Mouse (Mus musculus): ENCODE measurements at regions not wholly inside any gene's neighbourhood (a gene's known extent, or its start where the extent isn't known, plus 50 kb on each side); places are given as distances from the start of the nearest gene placed in this dataset.
"Not testable (repeated sequence)": the region's sequence is repeated elsewhere in the genome, so short reads cannot be mapped to it uniquely, and the experiment has no call there.

- H3K9me3 ChIP-seq: no peaks in the 10 kb centered on the region
- H3K4me1 ChIP-seq: no peaks in the 10 kb centered on the region
- H3K4me3 ChIP-seq: no peak overlapping the region
- DNase-seq (ENCODE audit: extremely low spot score, low spot score): no peak
- 85% methylated on average over 3 of the region's 3 CpGs for WGBS
- no peak overlapping the region for H3K27ac ChIP-seq
- no peaks in the 10 kb centered on the region for H3K36me3 ChIP-seq (replicated peaks)
- no peaks in the 10 kb centered on the region for H3K27me3 ChIP-seq (ENCODE audit: poor library complexity, severe bottlenecking)
Measured at GRCm38 (mm10) chr7:125181548-125181947, 262.9 kb upstream of the Kdm8 start.

DNA sequence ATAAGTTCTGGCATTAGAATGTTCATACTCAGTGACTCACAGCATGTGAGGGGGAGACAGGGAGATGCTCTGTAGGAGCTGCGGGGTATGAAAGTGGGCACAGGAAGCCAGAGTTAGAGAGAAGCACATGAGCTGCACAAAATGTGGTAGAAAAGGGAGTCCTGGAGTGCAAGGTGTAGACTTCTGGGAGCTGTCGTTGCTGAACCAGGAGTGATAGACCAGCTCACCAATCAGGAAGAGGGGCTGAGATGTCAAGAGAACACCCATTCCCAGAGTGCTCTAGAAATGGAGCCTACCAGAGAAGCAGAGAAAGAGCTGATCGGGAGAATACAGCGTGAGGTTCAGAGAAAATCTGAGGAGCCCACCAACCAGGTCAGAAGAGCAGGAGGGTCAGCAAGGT is 262.2 kb upstream of the Kdm8 start:
- no peaks in the 10 kb centered on the region for H3K36me3 ChIP-seq (replicated peaks)
- no peak overlapping the region for H3K4me3 ChIP-seq

DNA sequence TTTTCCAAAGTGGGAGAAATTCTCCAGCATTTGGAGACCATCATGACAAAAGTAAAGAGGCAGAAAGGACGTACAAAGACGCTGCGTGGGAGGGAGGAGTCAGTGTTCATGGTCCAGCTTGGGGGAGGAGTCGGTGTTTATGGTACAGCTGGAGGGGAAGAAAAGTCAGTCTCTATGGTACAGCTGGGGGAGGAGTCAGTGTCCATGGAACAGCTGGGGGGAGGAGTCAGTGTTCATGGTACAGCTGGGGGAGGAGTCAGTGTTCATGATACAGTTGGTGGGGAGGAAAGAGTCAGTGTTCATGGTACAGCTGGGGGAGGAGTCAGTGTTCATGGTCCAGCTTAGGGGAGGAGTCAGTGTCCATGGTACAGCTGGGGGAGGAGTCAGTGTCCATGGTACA is 261.5 kb upstream of the Kdm8 start:
- H3K27me3 ChIP-seq (ENCODE audit: poor library complexity, severe bottlenecking); DNase-seq (ENCODE audit: extremely low spot score, low spot score); H3K4me1 ChIP-seq; H3K36me3 ChIP-seq (replicated peaks); H3K4me3 ChIP-seq; H3K9me3 ChIP-seq; H3K27ac ChIP-seq: not testable (repeated sequence)
- 95% methylated on average over 4 of the region's 4 CpGs for WGBS

More for the DNA sequence above, 262.2 kb upstream of the Kdm8 start:
- 93% methylated on average over 4 of the region's 4 CpGs for WGBS
- Histone ChIP-seq H3K27ac (no peak overlapping the region), H3K4me1 (no peaks in the 10 kb centered on the region), H3K27me3 (ENCODE audit: poor library complexity, severe bottlenecking) (no peaks in the 10 kb centered on the region), H3K9me3 (no peaks in the 10 kb centered on the region)
- DNase-seq (ENCODE audit: extremely low spot score, low spot score): no peak

- Histone ChIP-seq H3K4me1 (peaks cover 8% of the 10 kb centered on the region), H3K27ac (no peak overlapping the region), H3K9me3 (no peaks in the 10 kb centered on the region), H3K4me3 (no peak overlapping the region), H3K27me3 (ENCODE audit: poor library complexity, severe bottlenecking) (no peaks in the 10 kb centered on the region), H3K36me3 (replicated peaks) (no peaks in the 10 kb centered on the region)
- 83% methylated on average over 13 of the region's 13 CpGs for WGBS
- no peak for DNase-seq (ENCODE audit: extremely low spot score, low spot score)
Measured at GRCm38 (mm10) chr7:125185037-125185679, 259.3 kb upstream of the Kdm8 start.

DNA sequence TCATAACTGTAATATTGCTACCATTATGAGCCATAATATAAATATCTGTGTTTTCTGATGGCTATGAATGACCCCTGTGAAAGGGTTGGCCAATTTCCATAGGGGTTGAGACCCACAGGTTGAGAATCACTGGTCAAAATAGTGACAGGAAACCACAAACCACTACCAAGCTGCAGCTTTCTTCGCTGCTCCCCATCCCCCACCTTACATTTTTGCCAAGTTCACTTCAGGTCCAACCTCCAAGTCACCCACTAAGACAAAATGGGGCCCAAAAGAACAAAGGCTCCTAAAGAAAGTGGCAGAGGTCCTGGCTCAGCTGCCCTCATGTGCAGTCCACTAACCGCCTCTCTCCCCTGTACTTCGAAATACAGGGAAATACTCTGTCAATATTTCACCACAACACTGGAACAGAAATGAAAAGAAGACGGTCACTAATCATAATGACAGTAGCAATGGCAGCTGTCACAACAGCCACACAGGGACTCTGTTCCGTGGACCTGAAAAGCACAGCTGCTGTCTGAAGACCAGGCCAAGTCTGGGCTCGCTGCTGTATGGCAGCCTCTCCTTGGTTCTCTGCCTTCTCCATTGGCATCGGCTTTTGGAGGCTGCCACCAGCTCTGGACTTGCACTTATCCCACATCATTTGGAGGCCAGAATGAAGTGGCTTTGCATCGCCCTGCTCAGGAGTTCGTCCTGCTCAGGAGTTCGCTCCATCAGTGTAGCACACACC is 257.3 kb upstream of the Kdm8 start:
- no peak for DNase-seq (ENCODE audit: extremely low spot score, low spot score)
- H3K4me1 ChIP-seq: peaks cover 8% of the 10 kb centered on the region
- H3K4me3 ChIP-seq: no peak overlapping the region
- H3K27me3 ChIP-seq (ENCODE audit: poor library complexity, severe bottlenecking): no peaks in the 10 kb centered on the region
- no peak overlapping the region for H3K27ac ChIP-seq
- no peaks in the 10 kb centered on the region for H3K36me3 ChIP-seq (replicated peaks)
- no peaks in the 10 kb centered on the region for H3K9me3 ChIP-seq
- WGBS: 89% methylated on average over 10 of the region's 10 CpGs

- peaks cover 8% of the 10 kb centered on the region for H3K4me1 ChIP-seq
- no peak overlapping the region for H3K27ac ChIP-seq
- no peaks in the 10 kb centered on the region for H3K27me3 ChIP-seq (ENCODE audit: poor library complexity, severe bottlenecking)
- no peaks in the 10 kb centered on the region for H3K9me3 ChIP-seq
- 91% methylated on average over 5 of the region's 5 CpGs for WGBS
- H3K36me3 ChIP-seq (replicated peaks): no peaks in the 10 kb centered on the region
- DNase-seq (ENCODE audit: extremely low spot score, low spot score): no peak
- H3K4me3 ChIP-seq: no peak overlapping the region
Measured at GRCm38 (mm10) chr7:125188986-125189385, 255.5 kb upstream of the Kdm8 start.

DNA sequence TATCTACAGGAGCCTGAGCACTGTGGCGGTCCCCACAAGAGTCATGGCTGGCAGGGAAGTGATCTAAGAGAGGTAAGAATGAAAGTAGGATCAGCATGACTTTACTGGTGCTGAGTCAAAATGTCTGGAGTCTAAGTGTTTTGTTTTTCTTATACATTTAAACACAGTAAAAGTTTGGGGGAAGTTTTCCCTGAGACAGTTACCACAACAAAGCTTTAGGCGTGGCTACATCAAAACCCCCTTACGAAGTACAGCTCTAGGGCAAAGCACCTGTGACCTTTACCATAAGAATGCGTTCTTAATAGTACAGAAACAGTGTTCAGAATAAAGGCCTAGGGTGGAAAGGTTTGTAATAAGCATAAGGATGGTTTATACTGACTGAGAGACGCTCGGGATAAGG is 254.4 kb upstream of the Kdm8 start:
- Histone ChIP-seq H3K9me3 (no peaks in the 10 kb centered on the region), H3K27me3 (ENCODE audit: poor library complexity, severe bottlenecking) (no peaks in the 10 kb centered on the region), H3K27ac (no peak overlapping the region), H3K36me3 (replicated peaks) (no peaks in the 10 kb centered on the region), H3K4me1 (peaks cover 8% of the 10 kb centered on the region), H3K4me3 (no peak overlapping the region)
- WGBS: 81% methylated on average over 6 of the region's 6 CpGs
- no peak for DNase-seq (ENCODE audit: extremely low spot score, low spot score)

GRCm38 (mm10) chr7:125191313-125191712 is 253.2 kb upstream of the Kdm8 start:
- Histone ChIP-seq H3K27ac (no peak overlapping the region), H3K27me3 (ENCODE audit: poor library complexity, severe bottlenecking) (no peaks in the 10 kb centered on the region), H3K36me3 (replicated peaks) (no peaks in the 10 kb centered on the region), H3K4me3 (no peak overlapping the region), H3K9me3 (no peaks in the 10 kb centered on the region), H3K4me1 (peaks cover 14% of the 10 kb centered on the region)
- DNase-seq (ENCODE audit: extremely low spot score, low spot score): no peak

DNA sequence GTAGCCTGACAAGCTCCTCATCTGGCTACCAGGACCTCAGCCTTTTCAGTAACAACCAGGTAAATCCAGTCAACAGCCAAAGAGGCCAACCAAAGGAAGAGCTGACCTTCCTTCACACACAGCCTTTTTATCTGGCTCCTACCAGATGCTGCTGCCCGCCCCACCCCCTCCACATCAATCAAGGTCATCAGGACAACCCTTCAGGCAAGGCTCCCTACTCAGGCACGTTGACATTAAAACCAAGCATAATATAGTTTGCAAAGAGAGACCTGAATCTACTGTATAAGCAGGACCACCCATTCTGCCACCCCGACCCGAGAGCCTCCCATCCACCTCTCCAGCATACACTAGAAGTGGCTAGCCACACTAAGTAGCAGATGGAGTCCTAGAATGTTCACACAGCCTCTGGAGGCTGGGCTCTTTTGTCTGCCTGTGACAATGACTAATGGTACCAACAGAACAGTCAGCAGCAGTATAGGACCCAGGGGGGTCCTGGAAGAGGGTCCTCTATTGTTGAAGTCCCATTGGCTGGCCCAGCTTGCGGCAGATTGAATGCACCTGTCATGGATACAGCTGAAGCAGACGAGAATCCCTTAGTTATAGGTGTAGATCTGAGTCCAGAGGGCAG is 233.0 kb upstream of the Kdm8 start:
- 82% methylated on average over 6 of the region's 6 CpGs for WGBS
- H3K9me3 ChIP-seq: no peaks in the 10 kb centered on the region
- H3K27me3 ChIP-seq (ENCODE audit: poor library complexity, severe bottlenecking): no peaks in the 10 kb centered on the region
- no peak overlapping the region for H3K27ac ChIP-seq
- no peaks in the 10 kb centered on the region for H3K36me3 ChIP-seq (replicated peaks)
- no peak for DNase-seq (ENCODE audit: extremely low spot score, low spot score)
- no peak overlapping the region for H3K4me3 ChIP-seq
- H3K4me1 ChIP-seq: no peaks in the 10 kb centered on the region

- Histone ChIP-seq H3K9me3 (no peaks in the 10 kb centered on the region), H3K4me3 (no peak overlapping the region), H3K36me3 (replicated peaks) (no peaks in the 10 kb centered on the region), H3K4me1 (0 out of 2 replicates have a peak, but pooled peaks cover 3% of the 10 kb centered on the region), H3K27me3 (ENCODE audit: poor library complexity, severe bottlenecking) (no peaks in the 10 kb centered on the region), H3K27ac (no peak overlapping the region)
- 89% methylated on average over 6 of the region's 6 CpGs for WGBS
- DNase-seq (ENCODE audit: extremely low spot score, low spot score): no peak
Measured at GRCm38 (mm10) chr7:125214036-125214435, 230.4 kb upstream of the Kdm8 start.

DNA sequence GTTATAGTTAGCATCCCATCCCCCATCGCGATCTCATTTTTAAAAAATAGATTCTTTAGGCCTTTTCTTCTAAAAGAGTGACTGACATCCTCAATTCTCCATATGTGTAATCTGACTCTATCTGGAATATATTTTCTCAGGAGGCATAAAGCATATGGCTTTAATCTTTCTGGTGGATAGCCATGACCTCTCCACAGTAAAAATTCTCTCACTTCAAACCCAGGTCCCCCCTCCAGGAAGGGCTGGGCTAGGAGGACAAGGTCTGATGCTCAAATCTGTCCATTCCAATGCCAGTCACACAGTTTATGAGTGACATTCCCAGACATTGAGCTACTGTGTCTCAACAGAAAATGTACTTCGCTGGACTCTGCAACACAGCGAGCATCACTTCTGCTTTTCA is 226.8 kb upstream of the Kdm8 start:
- no peak for DNase-seq (ENCODE audit: extremely low spot score, low spot score)
- H3K27ac ChIP-seq: no peak overlapping the region
- no peaks in the 10 kb centered on the region for H3K27me3 ChIP-seq (ENCODE audit: poor library complexity, severe bottlenecking)
- no peaks in the 10 kb centered on the region for H3K9me3 ChIP-seq
- 91% methylated on average over 4 of the region's 4 CpGs for WGBS
- no peaks in the 10 kb centered on the region for H3K36me3 ChIP-seq (replicated peaks)
- H3K4me3 ChIP-seq: no peak overlapping the region
- H3K4me1 ChIP-seq: 0 out of 2 replicates have a peak, but pooled peaks cover 3% of the 10 kb centered on the region

GRCm38 (mm10) chr7:125222684-125223083 is 221.8 kb upstream of the Kdm8 start:
- H3K27ac ChIP-seq: no peak overlapping the region
- no peak for DNase-seq (ENCODE audit: extremely low spot score, low spot score)
- no peaks in the 10 kb centered on the region for H3K36me3 ChIP-seq (replicated peaks)
- whole genome bisulfite sequencing: 90% methylated on average over 1 of the region's 1 CpGs
- no peaks in the 10 kb centered on the region for H3K27me3 ChIP-seq (ENCODE audit: poor library complexity, severe bottlenecking)
- 0 out of 2 replicates have a peak, but pooled peaks cover 3% of the 10 kb centered on the region for H3K4me1 ChIP-seq
- H3K9me3 ChIP-seq: no peaks in the 10 kb centered on the region
- H3K4me3 ChIP-seq: no peak overlapping the region

GRCm38 (mm10) chr7:125234911-125235310 is 209.6 kb upstream of the Kdm8 start:
- no peaks in the 10 kb centered on the region for H3K36me3 ChIP-seq (replicated peaks)
- H3K27me3 ChIP-seq (ENCODE audit: poor library complexity, severe bottlenecking): no peaks in the 10 kb centered on the region
- H3K27ac ChIP-seq: no peak overlapping the region
- WGBS: 84% methylated on average over 7 of the region's 7 CpGs
- no peaks in the 10 kb centered on the region for H3K9me3 ChIP-seq
- DNase-seq (ENCODE audit: extremely low spot score, low spot score): no peak
- H3K4me1 ChIP-seq: no peaks in the 10 kb centered on the region
- no peak overlapping the region for H3K4me3 ChIP-seq
